Mouse (Mus musculus) erythroblast, embryonic 14.5 days (primary cell): ENCODE measurements around the gene Mbd4.

Experiments used
- GATA1 ChIP-seq: IDR thresholded peaks from 2 replicates; pipeline ENCODE4 v1.6.1; 2012; ENCODE audit warnings: low read length, inconsistent platforms, mixed read lengths
- TAL1 ChIP-seq: IDR thresholded peaks from 3 replicates; pipeline ENCODE4 v1.6.1; 2012; ENCODE audit warnings: low read length, inconsistent platforms, mixed read lengths

GRCm38 (mm10) chr6:115811606-115812005 lies 41.6 kb downstream of the Mbd4 start:
- no peak for TF ChIP-seq TAL1
- no peak for TF ChIP-seq GATA1
